Mouse (Mus musculus): ENCODE results near the gene Tmem256.

DNA sequence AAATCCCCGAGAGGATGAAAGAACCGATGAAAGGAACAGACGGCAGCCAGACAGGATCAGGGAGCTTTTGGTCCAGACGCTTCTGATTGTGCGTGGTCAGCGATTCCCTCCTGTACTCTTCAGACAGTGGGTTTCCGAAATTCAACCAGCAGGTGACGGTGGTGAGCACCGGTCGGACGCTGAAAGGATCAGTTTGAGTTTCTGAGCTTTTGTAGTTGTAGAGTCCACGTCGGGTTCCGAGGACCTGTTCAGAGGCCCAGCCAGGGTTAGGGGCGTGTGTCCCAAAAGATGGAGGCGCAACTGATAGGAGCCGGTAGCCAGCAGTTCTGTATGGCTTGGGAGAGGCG lies 42.2 kb downstream of the Tmem256 start:
- TF ChIP-seq CTCF (IDR thresholded peaks at IDR 0.05; ENCODE audit: low read depth) (peak; percentile 95), EP300 (IDR thresholded peaks at IDR 0.05; ENCODE audit: low read depth) (no peak)

All from liver, embryonic 14.5 days (tissue).